Mouse (Mus musculus) testis, adult 2 months (tissue): ENCODE data around the gene Magi2.

Source experiments
- CTCF ChIP-seq: fragments of 200-500 bp; IDR thresholded peaks from 2 replicates; pipeline ENCODE4 v1.5.1; 2012; ENCODE audit warnings: low read depth, mild to moderate bottlenecking, inconsistent platforms, low read length, moderate library complexity; ENCODE audit not compliant: control insufficient read depth, insufficient read depth, insufficient replicate concordance
- POLR2A ChIP-seq: fragments of 200-500 bp; IDR thresholded peaks from 2 replicates; pipeline ENCODE4 v1.6.1; 2012; ENCODE audit warnings: low read depth, mild to moderate bottlenecking, inconsistent platforms, low read length, moderate library complexity; ENCODE audit not compliant: control insufficient read depth

DNA sequence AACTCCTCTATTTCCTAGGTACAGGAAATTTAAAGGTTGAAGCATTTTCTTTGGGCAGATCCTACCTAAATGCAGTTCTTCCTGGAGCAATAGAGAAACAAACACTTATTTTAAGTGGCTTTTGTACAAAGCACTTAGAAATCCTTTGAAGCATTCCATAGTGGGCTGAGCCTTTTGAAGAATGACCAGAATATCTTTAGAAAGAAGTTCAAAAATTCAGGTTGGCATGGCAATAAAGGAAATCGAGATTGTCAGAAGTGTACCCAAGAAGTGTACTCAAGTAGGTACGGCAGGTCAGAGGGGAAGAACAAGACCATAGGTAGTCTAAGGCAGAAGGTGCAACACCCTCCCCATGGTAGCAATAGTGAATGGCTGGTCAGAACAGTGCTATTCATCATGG lies 1332.5 kb downstream of the Magi2 start:
- no peak for TF ChIP-seq CTCF
- TF ChIP-seq POLR2A: no peak
